Mouse (Mus musculus) kidney, postnatal 25 days (tissue): ENCODE data around the gene Mecr.
A peak's percentile ranks its signal among the peaks of the same experiment; 100 is the strongest.
"Not testable (repeated sequence)": the region's sequence is repeated elsewhere in the genome, so short reads cannot be mapped to it uniquely, and the experiment has no call there.

ENCODE experiments used
- DNase-seq, 2 experiments: peaks; one replicate each; pipeline ENCODE4 v3.0.0; 2021; ENCODE audit warnings: mixed read lengths in 2 of 2

Gene Mecr

GRCm38 (mm10) chr4:131843290-131843743 lies at the start of gene Mecr:
Gene Mecr (plus strand): TSS chr4:131843470.
- DNase-seq: peak; percentile 96 to 98

GRCm38 (mm10) chr4:131796312-131797080 lies 46.8 kb upstream of the Mecr start:
- DNase-seq: no peak

DNA sequence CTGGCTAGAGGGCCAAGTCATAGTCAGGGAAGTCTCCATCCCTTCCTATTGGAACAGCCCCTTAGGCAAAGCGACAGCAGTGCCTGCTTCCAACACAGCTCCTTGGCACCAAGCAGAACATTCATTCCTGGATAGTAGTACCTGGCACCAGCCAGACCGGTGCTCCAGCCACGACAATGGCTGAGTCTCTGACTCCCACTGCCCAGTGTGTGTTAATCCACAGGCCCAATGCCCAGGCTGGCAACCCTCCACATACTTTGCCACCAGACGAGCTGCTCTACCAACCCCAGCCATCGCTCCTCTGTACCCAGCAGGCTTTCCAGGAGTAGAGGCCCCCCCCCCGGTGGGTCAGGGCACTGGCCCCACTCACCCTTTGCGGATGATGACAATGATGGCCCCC lies 45.8 kb upstream of the Mecr start:
- DNase-seq: no peak

- DNase-seq: no peak
Measured at GRCm38 (mm10) chr4:131797920-131798319, 45.4 kb upstream of the Mecr start.

DNA sequence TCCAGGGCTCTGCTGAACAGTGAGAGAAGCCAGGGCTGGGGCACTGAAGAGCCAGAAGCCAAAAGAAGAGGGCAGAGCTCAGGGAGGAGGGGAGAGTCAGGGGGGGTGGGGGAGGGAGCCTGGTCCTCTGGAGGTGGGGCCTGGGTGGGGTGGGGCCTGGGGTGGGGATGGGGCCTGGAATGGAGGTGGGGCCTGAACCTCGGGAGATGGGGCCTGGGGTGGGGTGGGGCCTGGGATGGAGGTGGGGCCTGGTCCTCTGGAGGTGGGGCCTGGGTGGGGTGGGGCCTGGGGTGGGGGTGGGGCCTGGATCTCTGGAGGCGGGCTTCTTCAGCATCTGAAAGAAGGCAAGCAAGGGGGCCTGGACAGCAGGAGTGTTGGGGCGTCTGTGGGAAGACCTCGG lies 44.3 kb upstream of the Mecr start:
- no peak for DNase-seq

GRCm38 (mm10) chr4:131803846-131804245 lies 39.4 kb upstream of the Mecr start:
- DNase-seq: peak in 1 of 2 experiments; percentile 36

DNA sequence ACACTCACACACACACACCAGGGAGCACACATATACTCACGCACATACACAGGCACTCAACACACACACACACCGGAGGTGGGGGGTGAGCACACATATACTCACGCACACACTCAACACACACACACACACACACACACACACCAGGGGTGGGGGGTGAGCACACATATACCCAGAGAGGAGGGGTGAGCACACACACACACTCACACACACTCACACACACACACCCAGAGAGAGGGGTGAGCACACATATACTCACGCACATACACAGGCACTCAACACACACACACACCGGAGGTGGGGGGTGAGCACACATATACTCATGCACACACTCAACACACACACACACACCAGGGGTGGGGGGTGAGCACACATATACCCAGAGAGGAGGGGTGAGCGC lies 38.5 kb upstream of the Mecr start:
- DNase-seq: not testable (repeated sequence)

DNA sequence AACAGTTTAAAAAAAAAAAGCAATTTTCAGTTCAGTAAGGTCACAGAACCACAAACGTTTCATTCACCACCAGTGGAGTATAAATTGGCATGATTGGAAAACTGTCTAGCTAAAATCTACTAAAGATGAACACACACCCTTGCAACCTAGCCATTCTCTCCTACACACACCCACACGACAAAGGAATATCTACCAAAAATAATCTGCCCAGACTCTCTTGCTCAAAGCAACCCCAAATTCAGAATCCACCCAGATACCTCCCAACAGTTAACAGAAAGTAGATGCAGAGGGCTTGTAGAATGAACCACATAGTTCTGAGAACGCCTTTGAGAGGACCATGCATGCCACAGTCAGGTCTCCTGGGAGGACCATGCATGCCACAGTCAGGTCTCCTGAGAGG lies 38.0 kb upstream of the Mecr start:
- DNase-seq: no peak

DNA sequence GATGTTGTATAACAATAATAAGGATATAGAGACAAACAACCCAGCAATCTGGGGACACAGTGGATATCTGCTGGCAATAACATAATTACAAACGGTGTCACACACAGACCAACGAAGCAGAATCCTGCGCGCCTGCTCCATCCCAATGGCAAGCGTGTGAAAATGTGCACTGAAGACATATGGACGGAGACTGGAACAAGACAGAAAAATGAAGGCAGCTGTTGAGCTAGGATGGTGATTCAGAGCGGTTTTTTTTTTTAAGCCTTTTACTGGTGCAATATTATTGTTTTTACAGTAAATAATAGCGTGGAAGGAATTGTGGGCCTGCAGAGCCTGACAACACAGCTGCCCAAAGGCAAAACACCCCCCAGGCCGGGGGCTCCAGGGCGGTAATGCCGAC lies 30.8 kb upstream of the Mecr start:
- DNase-seq: no peak

DNA sequence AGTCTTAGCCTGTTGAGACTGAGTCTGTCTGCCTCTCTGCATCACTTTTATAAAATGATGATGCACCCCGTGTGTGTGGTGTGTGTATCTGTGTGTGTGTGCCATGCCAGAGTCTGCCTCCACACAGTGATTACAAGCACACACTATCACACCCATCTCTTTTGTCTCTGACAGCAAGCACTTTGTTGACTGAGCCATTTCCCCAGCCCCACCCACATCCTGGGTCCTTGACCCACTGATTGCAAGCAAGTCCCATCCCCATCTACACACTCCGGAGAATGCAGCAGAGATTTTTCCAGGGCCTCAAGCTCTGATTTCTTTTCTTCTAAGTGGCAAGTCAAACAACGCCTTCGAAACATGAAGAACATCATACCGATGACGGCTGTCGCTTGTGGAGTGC lies 29.5 kb upstream of the Mecr start:
- DNase-seq: peak in 1 of 2 experiments; percentile 39

DNA sequence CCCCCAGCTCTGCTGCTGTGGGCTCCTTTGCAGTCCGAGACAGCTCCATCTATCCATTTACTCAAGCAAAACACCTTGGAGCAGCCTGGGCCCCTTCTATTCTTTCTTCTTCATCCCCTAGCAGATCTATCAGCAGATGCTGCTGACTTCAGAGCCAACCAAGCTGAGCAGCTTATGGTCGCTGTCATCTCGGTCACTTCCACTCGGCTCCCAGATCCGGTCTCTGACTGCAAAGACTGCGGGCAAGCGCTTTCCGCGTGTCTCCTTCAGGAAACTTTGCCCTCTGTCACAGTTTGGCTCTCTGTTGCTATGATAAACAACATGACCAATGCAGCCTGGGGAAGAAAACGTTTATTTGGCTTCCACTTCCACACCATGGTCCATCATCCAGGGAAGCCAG lies 28.4 kb upstream of the Mecr start:
- DNase-seq: peak; percentile 14 to 45

DNA sequence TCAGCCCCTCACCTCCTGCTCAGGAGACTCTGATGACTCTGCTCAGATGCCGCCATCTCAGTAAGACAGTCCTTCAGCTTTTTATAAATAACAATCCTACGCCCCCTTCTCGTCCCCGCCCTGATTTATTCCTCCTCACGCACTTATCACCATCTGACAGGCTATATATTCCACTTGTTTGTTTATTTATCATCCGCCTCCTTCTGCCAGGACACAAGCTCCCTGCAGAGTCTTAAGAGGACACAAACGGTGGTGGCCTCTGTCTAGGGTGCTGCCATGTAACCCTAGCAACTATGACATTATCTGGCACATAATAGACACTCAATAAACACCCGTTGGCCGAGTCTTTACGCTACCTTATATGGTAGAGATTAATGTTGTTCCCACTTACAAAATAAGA lies 27.5 kb upstream of the Mecr start:
- DNase-seq: no peak

GRCm38 (mm10) chr4:131818926-131819325 lies 24.3 kb upstream of the Mecr start:
- peak in 1 of 2 experiments; percentile 32 for DNase-seq

DNA sequence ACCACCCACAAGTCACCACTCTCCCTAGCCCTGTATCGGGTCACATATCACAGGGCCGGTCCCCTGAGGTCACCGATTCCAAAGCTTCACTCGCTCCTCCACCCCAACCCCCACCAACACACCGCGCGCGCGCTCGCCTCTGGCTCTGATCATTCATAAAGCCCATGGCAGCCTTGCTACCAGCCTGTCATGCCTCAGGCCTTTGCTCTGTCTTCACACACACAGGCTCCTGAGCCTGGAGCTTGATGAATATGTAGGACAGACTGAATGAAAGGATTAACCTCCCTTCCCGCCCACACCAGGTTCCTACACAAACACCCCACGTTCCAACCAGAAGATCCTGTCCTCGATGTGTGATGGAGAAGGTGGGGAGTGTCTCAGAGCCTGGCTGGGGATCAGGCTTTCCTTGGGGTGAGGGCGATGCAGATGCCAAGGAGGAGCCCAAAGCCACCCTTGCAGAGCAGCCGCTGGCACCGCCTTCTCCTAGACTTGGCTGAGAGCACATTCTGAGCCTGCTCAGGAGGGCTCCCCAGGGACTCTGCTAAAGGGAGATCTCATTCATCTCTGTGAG lies 22.0 kb upstream of the Mecr start:
- peak in 1 of 2 experiments; percentile 34 for DNase-seq

GRCm38 (mm10) chr4:131822583-131822982 lies 20.7 kb upstream of the Mecr start:
- no peak for DNase-seq

DNA sequence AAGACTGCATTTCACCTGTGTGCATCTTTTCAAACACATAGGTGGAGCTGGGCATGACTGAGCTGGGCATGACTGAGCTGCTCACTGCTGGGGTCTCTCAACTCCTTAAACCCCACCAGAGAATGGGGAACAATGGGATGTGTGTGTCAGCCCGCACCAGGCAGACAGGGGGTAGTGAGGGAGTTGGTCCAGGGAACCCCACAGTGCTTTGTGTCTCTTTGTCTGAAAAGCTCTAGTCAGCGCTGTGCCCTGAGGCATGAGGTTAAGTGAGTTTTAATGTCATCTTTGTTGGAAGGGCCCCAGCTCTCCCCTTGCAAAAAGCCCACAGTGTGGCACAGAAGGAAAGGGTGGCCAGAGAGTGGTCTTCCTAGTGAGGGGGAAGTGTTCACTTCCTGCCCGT lies 18.3 kb upstream of the Mecr start:
- no peak for DNase-seq

DNA sequence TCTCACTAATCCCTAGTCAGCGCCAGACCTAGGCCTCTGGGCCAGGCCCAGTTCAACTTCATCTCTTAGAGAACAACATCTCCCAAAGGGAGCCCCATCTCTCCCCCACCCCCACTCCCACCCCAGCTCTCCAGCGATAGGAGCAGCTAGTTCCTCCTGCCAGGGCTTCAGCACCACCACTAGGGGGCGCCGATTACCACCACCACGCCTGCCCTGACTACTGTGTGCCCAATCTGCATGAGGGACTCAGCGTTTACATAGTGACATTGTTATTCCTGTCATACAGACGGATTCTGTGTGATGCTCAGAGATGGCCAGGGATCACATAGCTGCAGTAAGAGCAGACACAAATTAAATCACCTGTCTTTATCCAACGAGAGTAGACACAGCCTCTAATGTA lies 17.4 kb upstream of the Mecr start:
- peak; percentile 43 to 59 for DNase-seq

GRCm38 (mm10) chr4:131826905-131827304 lies 16.4 kb upstream of the Mecr start:
- DNase-seq: peak; percentile 42 to 75

- DNase-seq: no peak
Measured at GRCm38 (mm10) chr4:131829123-131829522, 14.1 kb upstream of the Mecr start.

- no peak for DNase-seq
Measured at GRCm38 (mm10) chr4:131831546-131832045, 11.7 kb upstream of the Mecr start.

- peak; percentile 27 to 54 for DNase-seq
Measured at GRCm38 (mm10) chr4:131832759-131833407, 10.4 kb upstream of the Mecr start.

DNA sequence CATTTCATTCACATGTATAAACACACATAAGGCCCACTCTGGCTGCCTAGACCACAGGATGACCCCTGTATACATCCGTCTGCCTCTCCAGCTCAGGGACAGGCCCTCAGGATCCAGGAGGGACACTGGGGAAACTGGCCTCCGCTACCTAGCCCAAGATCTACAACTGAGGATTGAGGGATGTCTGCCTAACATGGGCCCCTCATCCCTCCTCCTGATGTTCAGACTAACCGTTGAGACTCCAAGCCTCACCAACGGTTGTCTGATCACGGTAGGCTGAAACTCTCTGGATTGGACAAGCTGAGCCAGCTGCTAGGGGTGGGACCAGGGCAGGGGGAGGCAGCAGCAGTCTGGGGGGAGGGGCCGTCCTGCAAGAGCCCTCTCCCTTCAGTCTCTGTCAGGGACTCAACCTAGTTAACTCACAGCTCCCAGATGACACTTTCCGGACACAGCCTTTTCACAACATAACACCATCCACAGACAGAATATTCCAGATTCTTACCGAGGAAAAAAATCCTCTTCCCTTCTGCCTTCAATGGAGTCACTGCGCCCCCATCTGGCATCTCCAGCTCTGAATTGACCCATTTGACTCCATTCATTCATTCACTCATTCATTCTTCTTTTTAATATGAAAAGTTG lies 9.2 kb upstream of the Mecr start:
- DNase-seq: peak; percentile 74 to 82

DNA sequence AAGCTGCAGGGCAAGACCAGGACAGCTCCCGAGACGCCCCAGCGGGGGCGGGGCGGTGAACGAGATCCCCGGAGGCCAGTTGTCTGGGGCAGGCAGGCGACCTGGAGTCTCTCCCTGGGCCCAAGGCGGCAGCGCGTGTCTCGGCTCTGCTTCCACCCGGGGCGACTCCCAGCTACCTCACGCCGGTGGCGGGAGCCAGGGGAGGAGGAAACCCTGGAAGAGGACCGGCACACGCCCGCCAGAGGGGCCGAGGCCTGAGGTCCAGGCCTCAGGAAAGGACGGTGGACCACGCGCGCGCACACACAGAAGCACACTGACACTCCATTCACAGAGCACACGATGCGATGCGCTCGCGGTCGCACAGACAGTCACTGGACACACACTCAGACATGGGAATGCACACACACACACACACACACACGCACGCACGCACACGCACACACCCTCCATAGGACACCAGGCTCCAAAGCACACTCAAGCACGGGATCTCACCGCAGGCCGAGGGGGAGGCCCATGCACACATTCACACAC lies 6.9 kb upstream of the Mecr start:
- peak; percentile 57 to 77 for DNase-seq
